Mouse (Mus musculus) adrenal gland, postnatal 10 days (tissue): ENCODE data around the gene Zdhhc8. TPM values are rescaled to one million over a fixed set of nuclear protein-coding genes. Genes with fewer than 3 reads are reported as not detected.
"Not testable (repeated sequence)": the region's sequence is repeated elsewhere in the genome, so short reads cannot be mapped to it uniquely, and the experiment has no call there.

ENCODE experiments used
- DNase-seq: peaks from one replicate; pipeline ENCODE4 v3.0.0; 2021; ENCODE audit warnings: mixed read lengths
- microRNA-seq: library from miRNA; unstranded; fragments of <30 nt; microRNA quantifications from one replicate; pipeline ENCODE4 v1.2.0, GENCODE M21; 2021
- total RNA-seq, 2 experiments: library from RNA; stranded (reverse); gene quantifications; 2 replicates each; pipeline ENCODE4 v1.2.3; 2021

Gene Zdhhc8
- total RNA-seq, 2 experiments from 2014 or later = 18.9 to 20.5 TPM

DNA sequence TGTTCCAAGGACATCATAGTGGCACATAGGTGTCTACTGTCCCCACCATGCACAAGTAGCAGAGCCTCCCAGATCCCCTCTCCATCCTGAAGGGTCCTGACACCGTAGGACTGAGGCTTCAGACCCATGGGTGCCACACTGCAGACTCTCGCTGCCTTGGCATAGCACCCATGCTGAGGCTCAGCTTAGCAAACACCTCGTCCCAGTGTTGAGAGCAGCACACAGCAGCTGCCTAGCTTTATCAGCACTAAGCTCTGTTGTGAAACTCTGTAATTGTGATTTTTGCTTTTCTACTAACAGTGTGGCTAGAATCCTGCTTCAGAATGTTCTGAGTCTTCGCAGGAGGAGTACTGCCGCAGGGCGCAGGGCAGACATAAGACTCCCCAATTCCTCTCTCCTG is 37.1 kb downstream of the Zdhhc8 start:
- DNase-seq = no peak

DNA sequence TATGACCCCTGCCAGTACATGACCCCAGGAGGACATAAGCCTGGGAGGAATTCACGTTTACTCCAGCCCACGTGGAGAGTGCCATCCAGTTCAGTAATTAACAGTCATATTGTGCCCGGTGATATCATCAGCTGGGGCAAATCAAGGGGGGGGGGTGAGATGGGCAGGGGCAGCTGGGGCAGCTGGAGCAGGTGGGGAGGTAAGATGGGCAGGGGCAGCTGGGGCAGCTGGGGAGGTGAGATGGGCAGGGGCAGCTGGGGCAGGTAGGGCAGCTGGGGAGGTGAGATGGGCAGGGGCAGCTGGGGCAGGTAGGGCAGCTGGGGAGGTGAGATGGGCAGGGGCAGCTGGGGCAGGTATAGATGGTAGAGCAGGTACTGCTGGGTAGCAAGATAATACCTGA is 39.4 kb downstream of the Zdhhc8 start:
- DNase-seq = not testable (repeated sequence)

DNA sequence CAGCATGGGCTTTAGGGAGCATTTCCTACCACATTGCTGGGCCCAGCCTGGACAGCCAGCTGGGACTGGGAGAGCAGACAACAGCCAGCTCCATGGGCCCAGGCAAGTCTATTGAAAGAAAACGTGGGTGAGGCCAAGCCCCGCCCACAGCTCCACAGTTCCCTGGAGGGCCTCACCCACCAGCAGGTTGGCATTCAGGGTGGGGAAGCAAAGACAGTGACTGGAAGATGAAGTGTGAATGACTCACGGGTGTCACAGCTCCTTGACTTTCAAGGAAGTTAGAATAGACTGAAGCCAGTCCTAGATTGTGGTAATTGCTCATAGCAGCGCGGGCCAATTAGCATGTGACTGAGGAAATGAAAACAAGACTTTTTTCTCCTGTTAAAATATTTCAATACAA is 39.9 kb downstream of the Zdhhc8 start:
- no peak for DNase-seq

DNA sequence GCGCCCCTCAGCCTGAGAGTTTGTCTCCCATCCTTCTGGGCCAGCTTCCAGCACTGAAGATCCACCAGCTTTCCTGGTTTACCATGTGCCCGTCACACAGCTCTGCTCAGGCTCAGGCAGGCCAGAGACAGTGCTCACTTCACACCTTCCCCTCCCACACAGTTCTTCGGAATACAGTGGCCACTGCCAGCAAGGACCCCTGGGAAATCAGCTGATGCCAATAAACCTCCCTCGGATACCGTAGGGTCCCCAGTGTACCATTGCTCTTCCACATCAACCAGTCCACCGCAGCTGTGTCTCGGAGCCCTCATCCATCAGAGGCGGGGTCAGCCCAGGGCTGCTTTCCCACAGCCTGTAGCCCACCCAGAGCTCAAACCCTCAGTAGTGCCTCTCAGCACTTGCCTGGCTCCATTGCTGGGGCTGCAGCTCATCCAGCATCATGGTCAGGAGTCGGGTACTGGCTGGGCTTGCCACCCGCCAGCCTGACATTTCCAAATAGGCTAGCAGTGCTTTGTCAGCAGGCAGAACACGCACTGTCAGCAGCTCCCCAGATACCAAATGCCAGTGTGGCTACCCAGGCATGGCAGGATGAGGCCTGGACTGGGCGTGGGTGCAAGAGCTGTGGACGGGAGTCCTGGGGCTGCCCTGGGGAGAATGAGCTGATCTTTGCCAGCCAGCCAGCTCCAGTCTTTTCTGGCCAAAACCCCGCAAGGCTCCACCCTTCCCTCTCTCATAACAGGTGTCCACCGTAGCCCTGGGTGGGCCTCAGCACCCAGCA is 40.5 kb downstream of the Zdhhc8 start:
- DNase-seq = peak; percentile 39

DNA sequence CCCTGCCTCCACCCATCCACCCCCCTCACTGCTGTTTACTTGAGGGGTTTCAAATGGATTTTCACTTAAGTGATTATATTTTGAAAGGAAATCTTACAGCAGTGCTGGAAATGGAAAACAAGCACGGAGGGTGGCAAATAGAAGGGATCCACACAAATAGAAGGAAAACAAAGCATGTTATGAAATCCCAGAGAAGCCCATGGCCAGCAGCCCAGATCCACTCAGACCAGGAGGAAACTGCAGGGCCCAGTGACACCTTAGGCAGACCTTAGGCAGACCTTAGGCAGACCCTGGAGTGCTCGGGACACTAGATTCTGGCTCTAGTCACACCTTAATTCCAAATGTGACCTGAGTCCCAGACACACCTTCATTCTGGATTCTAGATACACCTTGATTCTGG is 43.9 kb downstream of the Zdhhc8 start:
- no peak for DNase-seq

DNA sequence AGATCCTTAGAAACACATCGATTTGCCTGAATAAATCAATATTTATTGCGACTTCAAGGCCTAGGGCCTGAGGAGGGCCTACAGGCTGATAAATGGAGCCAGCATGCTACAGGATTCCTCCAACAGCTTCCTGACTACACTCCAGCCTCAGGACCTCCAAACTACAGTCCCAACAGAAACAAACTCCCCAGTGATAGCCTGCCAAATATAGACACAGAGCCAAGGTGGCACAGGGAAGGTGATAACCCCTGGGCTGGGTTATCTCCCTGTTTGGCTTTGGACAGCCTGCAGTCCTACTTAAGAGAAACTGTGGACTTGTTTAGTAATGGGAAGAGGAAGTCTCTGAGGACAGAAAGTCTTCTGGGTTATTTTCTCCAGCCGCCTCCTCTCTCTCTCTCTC is 47.7 kb downstream of the Zdhhc8 start:
- no peak for DNase-seq

DNA sequence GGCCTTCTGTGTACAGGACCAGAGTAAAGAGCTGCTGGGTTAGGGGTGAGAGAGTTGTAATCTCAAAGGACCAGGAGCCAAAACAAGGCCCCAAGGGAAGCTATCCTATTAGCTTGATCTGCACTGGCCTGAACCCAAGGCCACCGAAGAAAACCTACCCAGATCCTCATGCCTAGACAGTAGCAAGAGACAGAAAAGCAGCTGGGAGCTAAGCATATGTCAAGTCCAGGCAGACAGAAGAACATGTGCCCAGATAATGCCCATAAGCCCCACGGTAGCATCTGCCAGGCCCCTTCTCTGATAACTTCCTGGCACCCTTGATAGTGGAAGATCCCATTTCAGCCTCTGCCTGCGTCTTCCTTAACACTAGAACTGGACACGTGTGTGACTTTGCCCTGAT is 48.1 kb downstream of the Zdhhc8 start:
- DNase-seq = no peak

DNA sequence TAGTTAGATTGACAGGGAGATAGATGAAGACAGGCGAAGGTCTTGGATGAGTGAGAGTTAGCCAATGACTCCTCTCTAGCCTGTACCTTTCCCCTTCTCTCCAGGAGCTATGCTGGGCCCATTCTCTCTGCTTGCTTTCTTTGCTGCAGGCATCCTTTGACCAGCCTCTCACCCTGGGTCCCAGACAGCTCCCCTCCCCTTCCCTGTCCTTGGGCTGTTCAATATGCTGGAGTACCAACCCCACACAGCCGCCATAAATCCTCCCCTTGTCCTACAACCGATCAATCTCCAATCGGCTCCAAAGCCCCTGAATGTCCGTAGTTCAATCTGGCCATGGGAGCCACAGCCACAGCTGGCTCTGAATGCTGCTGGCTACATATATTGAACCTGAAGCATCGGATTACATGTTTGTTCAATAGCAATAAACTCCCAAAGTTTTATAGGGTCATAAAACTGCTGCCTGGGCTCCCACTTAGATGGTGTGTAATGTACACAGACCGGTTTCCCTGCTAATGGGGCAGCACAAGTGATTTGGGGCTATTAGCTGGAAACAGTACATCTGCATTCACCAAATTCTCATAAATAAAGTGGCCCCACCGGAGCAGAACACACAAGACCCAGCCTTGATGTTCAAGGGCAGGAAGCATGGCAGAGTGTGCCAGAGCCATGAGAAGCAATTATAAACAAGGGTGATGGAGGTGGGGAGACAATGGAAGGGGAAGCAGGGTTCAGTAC is 49.1 kb downstream of the Zdhhc8 start:
- no peak for DNase-seq

DNA sequence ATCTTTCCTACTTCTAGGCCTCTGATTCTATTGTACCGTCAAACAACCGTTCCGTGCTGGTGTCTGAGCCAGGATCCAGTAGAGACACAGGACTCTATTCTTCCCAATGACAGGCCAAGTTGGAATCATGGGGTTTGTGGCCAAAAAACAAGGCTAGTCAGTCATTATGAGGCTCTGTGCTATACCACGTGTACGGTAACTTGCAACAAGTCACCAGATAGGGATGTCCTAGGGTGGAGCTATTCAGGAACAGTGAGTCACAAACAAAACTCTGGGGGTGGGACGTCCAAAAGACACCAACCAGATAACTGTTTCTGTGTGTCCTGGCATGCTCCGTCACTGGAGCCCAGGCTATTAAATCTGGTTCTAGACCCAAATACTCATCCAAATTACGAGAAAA is 52.2 kb downstream of the Zdhhc8 start:
- DNase-seq = no peak

DNA sequence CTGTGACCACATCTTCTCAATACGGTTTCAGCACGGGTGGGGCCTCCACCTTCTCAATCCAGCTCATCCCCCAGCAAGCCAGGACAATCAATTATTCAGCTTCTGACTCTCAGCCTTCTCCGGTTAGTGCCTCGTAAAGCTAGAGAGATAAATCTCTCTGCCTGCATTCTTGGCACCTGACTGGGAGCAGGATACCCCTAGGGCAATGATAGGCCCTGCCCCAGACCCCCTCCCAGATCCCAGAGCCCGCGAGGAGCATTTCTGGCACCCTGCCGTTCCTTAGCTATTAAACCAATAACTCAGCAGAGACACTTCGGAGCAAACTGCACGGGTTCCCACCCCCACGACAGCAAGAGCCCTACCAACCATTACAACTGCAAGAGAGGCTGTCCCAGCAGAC is 53.5 kb downstream of the Zdhhc8 start:
- DNase-seq = no peak

DNA sequence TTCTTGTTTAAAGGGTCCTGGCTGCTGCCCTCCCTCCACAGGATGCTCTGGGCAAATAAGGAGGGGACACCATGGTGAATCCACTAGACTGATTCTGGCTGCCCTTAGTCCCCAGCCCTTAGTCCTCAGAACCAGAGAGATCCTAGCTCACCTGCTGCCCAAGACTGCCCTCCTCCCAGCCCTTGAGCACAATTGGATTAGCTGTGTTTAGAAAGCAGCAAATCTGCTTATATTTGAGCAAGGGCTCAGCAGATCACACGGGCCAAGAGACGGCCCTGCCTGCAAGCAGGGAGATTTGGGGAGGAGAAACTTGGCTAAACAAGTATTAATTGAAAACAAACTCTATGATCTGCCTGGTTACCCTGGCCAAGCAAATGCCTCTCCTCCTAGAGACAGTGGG is 55.3 kb downstream of the Zdhhc8 start:
- DNase-seq = no peak

DNA sequence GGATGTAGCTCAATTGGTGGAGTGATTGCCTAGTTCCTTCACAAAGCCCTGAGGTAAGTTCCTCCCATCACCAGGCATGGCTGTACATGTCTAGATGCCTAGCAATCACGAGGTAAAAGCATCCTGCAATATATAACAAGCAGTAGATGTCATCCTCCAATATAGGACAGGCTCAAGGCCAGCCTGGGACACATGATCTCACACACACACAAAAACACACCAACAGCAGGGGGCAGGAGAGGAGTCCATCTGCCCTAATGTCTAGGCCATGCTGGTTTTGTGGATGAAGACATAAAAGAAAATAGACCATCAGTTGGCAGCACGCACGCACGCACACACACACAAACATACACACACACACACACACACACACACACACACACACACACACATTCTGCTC is 58.2 kb downstream of the Zdhhc8 start:
- DNase-seq = peak; percentile 37

DNA sequence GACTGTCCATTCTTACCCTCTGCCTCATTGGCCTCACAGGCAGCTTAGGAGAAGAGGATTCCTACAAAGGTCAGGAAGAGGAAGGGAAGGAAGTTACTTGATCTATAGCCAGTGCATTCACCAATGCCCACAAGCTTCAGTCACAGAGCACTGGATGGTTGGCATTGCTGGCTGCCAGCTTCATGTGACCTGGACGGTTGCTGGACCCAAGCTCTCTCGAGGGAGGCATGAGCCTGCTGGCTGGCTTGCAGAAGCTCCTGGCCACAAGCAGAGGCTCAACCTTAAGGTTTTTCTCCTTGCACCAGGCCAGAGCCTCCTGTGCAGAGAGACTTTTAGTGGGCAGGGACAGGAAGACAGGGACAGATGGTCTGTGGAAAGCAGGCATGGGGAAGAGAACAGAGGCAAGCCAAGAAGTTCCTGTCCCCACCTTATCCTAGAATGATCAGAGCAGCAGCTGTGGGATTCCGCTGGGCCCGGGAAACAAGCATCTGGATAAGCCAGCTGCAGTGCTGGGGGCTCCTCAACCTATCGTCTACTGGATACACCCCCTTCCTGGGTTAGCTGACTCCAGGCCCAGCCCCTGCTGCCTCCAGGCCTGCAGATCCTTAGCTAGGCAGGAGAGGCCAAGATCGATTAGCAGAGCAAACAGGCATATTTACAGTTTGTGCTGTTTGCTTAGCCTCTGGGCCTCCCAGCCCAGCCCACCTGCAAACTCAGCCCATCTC is 59.0 kb downstream of the Zdhhc8 start:
- DNase-seq = peak; percentile 60

DNA sequence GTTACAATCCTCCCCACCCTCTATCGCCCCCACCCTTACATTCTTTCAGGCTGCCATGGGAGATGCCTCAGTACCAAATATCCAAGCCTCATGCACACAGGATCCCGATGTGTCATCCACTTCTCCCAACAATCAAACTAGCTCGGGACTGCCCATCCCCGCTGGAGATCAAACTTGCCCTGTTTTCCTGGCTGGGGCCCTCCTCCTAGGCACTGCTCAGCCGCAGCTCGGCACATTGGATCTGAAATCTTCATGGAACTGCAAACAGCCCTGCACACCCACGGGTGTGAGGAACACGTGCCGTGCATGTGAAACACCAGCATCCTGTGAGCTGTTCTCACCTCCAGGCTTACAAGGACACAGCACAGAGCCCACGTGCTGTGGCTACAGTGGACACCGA is 61.1 kb downstream of the Zdhhc8 start:
- DNase-seq = no peak

DNA sequence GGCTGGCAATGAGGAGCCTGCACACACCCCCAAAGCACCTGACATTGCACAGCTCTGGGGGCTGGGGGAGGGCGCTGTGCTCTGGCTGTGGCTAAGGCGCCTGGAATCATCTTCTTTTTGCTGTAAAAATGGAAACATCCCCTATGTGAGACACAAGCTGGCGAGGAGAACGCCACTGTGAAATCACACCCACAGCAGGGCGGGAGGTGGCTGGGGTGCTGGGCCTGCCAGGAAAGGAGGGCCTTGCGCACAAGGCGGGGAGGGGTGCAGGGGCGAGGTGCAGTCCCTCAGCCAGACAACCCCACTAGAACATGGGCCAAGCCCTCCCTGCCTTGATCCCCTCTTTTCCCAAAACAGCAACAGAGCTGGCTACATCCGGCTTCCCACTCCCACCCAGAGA is 61.7 kb downstream of the Zdhhc8 start:
- no peak for DNase-seq

DNA sequence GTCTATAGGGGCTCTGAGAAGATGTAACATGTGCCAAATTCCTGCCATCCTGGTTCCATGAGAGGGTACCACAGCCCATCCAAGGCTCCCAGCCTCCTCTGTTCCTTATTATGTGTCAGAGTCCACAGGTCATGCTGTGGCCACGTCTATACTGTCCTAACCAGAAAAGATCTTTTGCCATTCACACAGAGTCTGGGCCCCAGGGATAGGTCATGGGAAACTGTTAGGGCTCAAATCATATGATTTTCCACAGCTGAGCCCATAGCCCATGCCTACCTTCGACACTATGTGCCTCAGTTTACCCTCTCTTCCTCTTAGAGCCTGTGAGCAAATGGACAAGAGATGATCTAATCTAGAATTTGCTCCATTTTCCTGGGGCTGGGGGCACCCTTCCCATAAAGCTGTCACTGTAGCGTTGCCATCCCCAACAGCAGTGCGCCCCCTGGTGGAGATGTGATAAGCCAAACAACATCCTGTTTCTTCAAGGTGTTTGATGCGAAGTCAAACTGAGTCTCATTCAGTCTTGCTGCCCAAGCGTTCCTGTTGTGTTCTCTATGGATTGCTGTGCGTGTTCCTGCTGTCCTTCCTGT is 62.6 kb downstream of the Zdhhc8 start:
- DNase-seq = peak; percentile 91

Small RNA genes lying within 50 kb of the gene (microRNA-seq; reads per million reads assigned to microRNA genes)
- gene Gm24572 (1.4 reads per million), gene Mir1306 (186 reads per million, percentile 52 among the genes with 10 or more reads in this experiment)

Other genes starting within 250 kb of the Zdhhc8 start
- 10 to 100 TPM; 57.4 to 60.9 TPM for gene Dgcr6, start 182.3 kb downstream of the Zdhhc8 start, total RNA-seq
- gene Prodh, start 144.9 kb downstream of the Zdhhc8 start, total RNA-seq = 10 to 100 TPM; 14.9 to 16.5 TPM
- under 1 TPM; 0.66 to 0.94 TPM for gene Rtn4r, start 107.5 kb downstream of the Zdhhc8 start, total RNA-seq
- not detected for gene Ccdc188, start 17.3 kb downstream of the Zdhhc8 start, total RNA-seq
- gene Trmt2a, start 13.5 kb upstream of the Zdhhc8 start, total RNA-seq = 10 to 100 TPM; 34.2 to 46.7 TPM
- 100 to 1,000 TPM; 123 to 127 TPM for gene Ranbp1, start 13.6 kb upstream of the Zdhhc8 start, total RNA-seq
- gene Gm49776, start 23.2 kb upstream of the Zdhhc8 start, total RNA-seq = not detected
- gene Dgcr8, start 54.1 kb upstream of the Zdhhc8 start, total RNA-seq = 10 to 100 TPM; 26.8 to 41.9 TPM
- 10 to 100 TPM; 32.8 to 37.0 TPM for gene Tango2, start 113.0 kb upstream of the Zdhhc8 start, total RNA-seq
- gene Arvcf, start 113.0 kb upstream of the Zdhhc8 start, total RNA-seq = 10 to 100 TPM; 29.4 to 39.2 TPM
- 10 to 100 TPM; 61.5 to 62.8 TPM for gene Txnrd2, start 191.2 kb upstream of the Zdhhc8 start, total RNA-seq
- gene Comt, start 191.7 kb upstream of the Zdhhc8 start, total RNA-seq = 100 to 1,000 TPM; 131 to 148 TPM